Mouse (Mus musculus): ENCODE data around the gene Snrnp25.

DNA sequence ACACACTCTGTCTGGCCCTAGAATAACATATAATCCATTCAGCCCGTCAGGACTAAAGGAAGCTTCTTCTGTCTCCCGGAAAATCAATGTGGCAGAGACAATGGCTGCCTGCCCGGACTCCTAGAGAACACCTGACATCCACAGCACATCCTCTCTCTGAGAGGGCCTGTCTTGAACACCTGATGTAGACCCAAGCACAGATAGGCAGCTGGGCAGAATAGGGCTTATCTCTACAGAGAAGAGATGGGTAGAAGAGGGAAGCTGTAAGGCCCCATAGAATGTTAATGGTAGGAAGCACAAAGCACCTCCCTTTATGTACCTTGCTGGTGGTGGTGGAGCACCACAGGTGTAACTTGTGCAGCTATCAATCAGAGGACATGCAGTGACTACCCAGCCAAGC lies 37.0 kb downstream of the Snrnp25 start:
- TF ChIP-seq ZC3H11A (IDR thresholded peaks at IDR 0.05; ENCODE audit: low read depth, low read length) (no peak), SIN3A (IDR thresholded peaks at IDR 0.05; ENCODE audit: low read length) (0 out of 2 replicates have a peak, but pooled peaks have one; percentile 25), CHD1 (IDR thresholded peaks at IDR 0.05; ENCODE audit: low read depth, low read length) (no peak), CTCF (IDR thresholded peaks at IDR 0.05 in 2 of 3, conservative IDR thresholded peaks at IDR 0.05 in 1 of 3; ENCODE audit: control insufficient read depth in 1 of 3, insufficient read depth in 1 of 3, low read depth in 2 of 3, low read length in 3 of 3, poor library complexity in 1 of 3, severe bottlenecking in 1 of 3) (no peak), POLR2A (IDR thresholded peaks at IDR 0.05; ENCODE audit: control insufficient read depth in 1 of 2, insufficient read depth in 1 of 2, low read depth in 1 of 2, low read length in 2 of 2, poor library complexity in 1 of 2) (no peak), ZNF384 (IDR thresholded peaks at IDR 0.05; ENCODE audit: low read depth, low read length) (no peak), JUND (IDR thresholded peaks at IDR 0.05; ENCODE audit: low read depth, low read length) (no peak), RCOR1 (IDR thresholded peaks at IDR 0.05; ENCODE audit: low read depth, low read length) (peak; percentile 42; the same call in 1 of the 2 replicates), USF2 (IDR thresholded peaks at IDR 0.05; ENCODE audit: borderline replicate concordance in 1 of 2, insufficient read depth in 1 of 2, low read depth in 1 of 2, low read length in 2 of 2) (no peak), MAFK (IDR thresholded peaks at IDR 0.05; ENCODE audit: borderline replicate concordance, low read depth, low read length) (no peak)
